8 mouse cellular contexts compared by ENCODE assay signal in the genomic region with DNA sequence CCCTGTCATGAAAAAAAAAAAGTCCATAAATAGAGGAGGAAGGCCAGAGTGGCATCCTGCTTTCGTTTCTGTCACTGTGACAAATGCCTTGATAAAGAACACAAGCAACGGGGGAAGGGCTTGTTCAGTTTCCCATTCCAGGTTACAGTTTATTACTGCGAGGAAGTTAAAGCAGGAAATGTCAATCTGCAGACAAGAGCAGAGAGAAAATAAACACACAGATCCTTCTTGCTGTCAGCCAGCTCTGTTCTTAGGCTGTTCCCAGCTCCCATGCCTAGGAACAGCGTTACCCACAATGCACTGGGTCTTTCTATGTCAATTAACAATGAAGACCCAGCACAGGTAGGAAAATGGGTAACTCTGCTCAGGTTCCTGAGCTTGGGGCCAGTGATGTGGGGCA. TPM values are rescaled to one million over a fixed set of nuclear protein-coding genes. Genes with fewer than 3 reads are reported as not detected.
DNase-seq lines count a peak whose midpoint lies in the region; ATAC-seq lines count a peak whose summit lies in the region.

No protein-coding gene starts in this region.

- H3K4me1 ChIP-seq in forebrain, embryonic 12.5 days: 0 out of 2 replicates have a peak, but pooled peaks cover 6% of the 10 kb centered on the region
- no peaks in the 10 kb centered on the region for H3K4me1 ChIP-seq in forebrain, embryonic 15.5 days
- no peaks in the 10 kb centered on the region for H3K4me1 ChIP-seq in hindbrain, embryonic 15.5 days (replicated peaks)
- H3K4me1 ChIP-seq in liver, embryonic 11.5 days (replicated peaks; ENCODE audit: control insufficient read depth, insufficient read depth, low read length): peaks cover 21% of the 10 kb centered on the region

- no peaks in the 10 kb centered on the region for H3K9me3 ChIP-seq in forebrain, embryonic 12.5 days
- H3K9me3 ChIP-seq in forebrain, embryonic 15.5 days: no peaks in the 10 kb centered on the region
- no peaks in the 10 kb centered on the region for H3K9me3 ChIP-seq in hindbrain, embryonic 15.5 days
- no peaks in the 10 kb centered on the region; the same call in 1 of the 2 replicates for H3K9me3 ChIP-seq in liver, embryonic 11.5 days (ENCODE audit: control insufficient read depth, low read length)

- H3K27me3 ChIP-seq in forebrain, embryonic 12.5 days: peaks cover 18% of the 10 kb centered on the region
- H3K27me3 ChIP-seq in forebrain, embryonic 15.5 days: peaks cover 4% of the 10 kb centered on the region; the same call in 1 of the 2 replicates
- peaks cover 6% of the 10 kb centered on the region for H3K27me3 ChIP-seq in hindbrain, embryonic 15.5 days
- H3K27me3 ChIP-seq in liver, embryonic 11.5 days (replicated peaks; ENCODE audit: control insufficient read depth, insufficient read depth, low read length): peaks cover 1% of the 10 kb centered on the region

- intact Hi-C loops in left cerebral cortex, postnatal 25 days (cut with DNase I): loop anchor here (5.0 kb wide), 1 partner anchor 68 kb away; no protein-coding TSS in a partner anchor

- DNase-seq in adipocyte (ENCODE audit: low spot score): peak; percentile 31
- DNase-seq in liver, embryonic 11.5 days (ENCODE audit: low spot score): no peak
- DNase-seq in left cerebral cortex, postnatal 25 days (ENCODE audit: low spot score in 2 of 2): no peak
- DNase-seq in frontal cortex, postnatal 25 days (ENCODE audit: low spot score in 2 of 2): no peak
- no peak for DNase-seq in ovary, adult 18-20 months (ENCODE audit: low spot score)

- no peak for ATAC-seq in forebrain, embryonic 12.5 days (ENCODE audit: low FRiP score)
- no peak for ATAC-seq in forebrain, embryonic 15.5 days (replicated peaks)
- ATAC-seq in hindbrain, embryonic 15.5 days (ENCODE audit: low FRiP score, low read depth): no peak
- ATAC-seq in liver, embryonic 11.5 days (replicated peaks; ENCODE audit: low FRiP score): no peak

- H3K27ac ChIP-seq in forebrain, embryonic 12.5 days: peak overlapping the region; percentile 42; the same call in 1 of the 2 replicates
- no peak overlapping the region for H3K27ac ChIP-seq in forebrain, embryonic 15.5 days (replicated peaks)
- peak overlapping the region; percentile 2; the same call in 1 of the 2 replicates for H3K27ac ChIP-seq in hindbrain, embryonic 15.5 days (replicated peaks)
- H3K27ac ChIP-seq in liver, embryonic 11.5 days (ENCODE audit: low read depth, low read length): peak overlapping the region; percentile 71

- H3K36me3 ChIP-seq in forebrain, embryonic 12.5 days (replicated peaks): no peaks in the 10 kb centered on the region
- no peaks in the 10 kb centered on the region for H3K36me3 ChIP-seq in forebrain, embryonic 15.5 days
- H3K36me3 ChIP-seq in hindbrain, embryonic 15.5 days: no peaks in the 10 kb centered on the region
- no peaks in the 10 kb centered on the region; the same call in 1 of the 2 replicates for H3K36me3 ChIP-seq in liver, embryonic 11.5 days (ENCODE audit: control insufficient read depth, insufficient read depth, low read length)

- 86% methylated on average over 4 of the region's 4 CpGs for WGBS in forebrain, embryonic 12.5 days
- 75% methylated on average over 4 of the region's 4 CpGs for WGBS in forebrain, embryonic 15.5 days
- 65% methylated on average over 4 of the region's 4 CpGs for WGBS in hindbrain, embryonic 15.5 days
- WGBS in liver, embryonic 11.5 days: 21% methylated on average over 4 of the region's 4 CpGs

- no peak overlapping the region for H3K9ac ChIP-seq in forebrain, embryonic 12.5 days
- no peak overlapping the region for H3K9ac ChIP-seq in forebrain, embryonic 15.5 days (replicated peaks)
- H3K9ac ChIP-seq in hindbrain, embryonic 15.5 days: no peak overlapping the region
- no peak overlapping the region for H3K9ac ChIP-seq in liver, embryonic 11.5 days (ENCODE audit: low read depth, low read length)

- H3K4me2 ChIP-seq in forebrain, embryonic 12.5 days: no peak overlapping the region
- no peak overlapping the region for H3K4me2 ChIP-seq in forebrain, embryonic 15.5 days (replicated peaks)
- H3K4me2 ChIP-seq in hindbrain, embryonic 15.5 days: no peak overlapping the region
- H3K4me2 ChIP-seq in liver, embryonic 11.5 days: no peak overlapping the region

- H3K4me3 ChIP-seq in forebrain, embryonic 12.5 days (replicated peaks): no peak overlapping the region
- H3K4me3 ChIP-seq in forebrain, embryonic 15.5 days: no peak overlapping the region
- H3K4me3 ChIP-seq in hindbrain, embryonic 15.5 days: no peak overlapping the region
- no peak overlapping the region for H3K4me3 ChIP-seq in liver, embryonic 11.5 days (ENCODE audit: low read depth, low read length)

RNA-seq across cellular contexts. Expression of gene Eva1b, which starts 7.6 kb away (rescaled TPM):
- polyA plus RNA-seq in forebrain, embryonic 12.5 days (2016; fragmentation: Nextera tagmentation; extraction: Ambion mirVana): 13.1 and 15.9 TPM in 2 replicates
- 9.2 and 10.1 TPM in 2 replicates for polyA plus RNA-seq in forebrain, embryonic 15.5 days (2015; fragmentation: Nextera tagmentation; extraction: Ambion mirVana)
- 14.5 and 15.1 TPM in 2 replicates for polyA plus RNA-seq in hindbrain, embryonic 15.5 days (2015; fragmentation: Nextera tagmentation; extraction: Ambion mirVana)
- 25.3 and 28.1 TPM in 2 replicates for polyA plus RNA-seq in liver, embryonic 11.5 days (2014; fragmentation: Nextera tagmentation; extraction: Ambion mirVana)
- 1 to 10 TPM; 4.1 to 4.4 TPM for total RNA-seq in left cerebral cortex, postnatal 25 days (2021)

RNA-seq across cellular contexts. Expression of gene Sh3d21, which starts 8.1 kb away (rescaled TPM):
- polyA plus RNA-seq in forebrain, embryonic 12.5 days (2016; fragmentation: Nextera tagmentation; extraction: Ambion mirVana): 0.96 and 1.5 TPM in 2 replicates
- polyA plus RNA-seq in forebrain, embryonic 15.5 days (2015; fragmentation: Nextera tagmentation; extraction: Ambion mirVana): 0.86 and 0.88 TPM in 2 replicates
- 1.4 and 2.0 TPM in 2 replicates for polyA plus RNA-seq in hindbrain, embryonic 15.5 days (2015; fragmentation: Nextera tagmentation; extraction: Ambion mirVana)
- polyA plus RNA-seq in liver, embryonic 11.5 days (2014; fragmentation: Nextera tagmentation; extraction: Ambion mirVana): 2.3 TPM in 2 replicates
- total RNA-seq in left cerebral cortex, postnatal 25 days (2021): under 1 TPM; 0.27 to 0.69 TPM

RNA-seq across cellular contexts. Expression of gene Thrap3, which starts 47.4 kb away (rescaled TPM):
- polyA plus RNA-seq in forebrain, embryonic 12.5 days (2016; fragmentation: Nextera tagmentation; extraction: Ambion mirVana): 284 and 305 TPM in 2 replicates
- polyA plus RNA-seq in forebrain, embryonic 15.5 days (2015; fragmentation: Nextera tagmentation; extraction: Ambion mirVana): 179 and 185 TPM in 2 replicates
- 130 and 141 TPM in 2 replicates for polyA plus RNA-seq in hindbrain, embryonic 15.5 days (2015; fragmentation: Nextera tagmentation; extraction: Ambion mirVana)
- 199 and 207 TPM in 2 replicates for polyA plus RNA-seq in liver, embryonic 11.5 days (2014; fragmentation: Nextera tagmentation; extraction: Ambion mirVana)
- total RNA-seq in left cerebral cortex, postnatal 25 days (2021): 100 to 1,000 TPM; 133 to 147 TPM

RNA-seq across cellular contexts. Expression of gene Stk40, which starts 51.4 kb away (rescaled TPM):
- 42.8 and 48.5 TPM in 2 replicates for polyA plus RNA-seq in forebrain, embryonic 12.5 days (2016; fragmentation: Nextera tagmentation; extraction: Ambion mirVana)
- 35.3 and 35.4 TPM in 2 replicates for polyA plus RNA-seq in forebrain, embryonic 15.5 days (2015; fragmentation: Nextera tagmentation; extraction: Ambion mirVana)
- polyA plus RNA-seq in hindbrain, embryonic 15.5 days (2015; fragmentation: Nextera tagmentation; extraction: Ambion mirVana): 29.6 and 33.9 TPM in 2 replicates
- 24.4 and 26.7 TPM in 2 replicates for polyA plus RNA-seq in liver, embryonic 11.5 days (2014; fragmentation: Nextera tagmentation; extraction: Ambion mirVana)
- 10 to 100 TPM; 33.9 to 35.6 TPM for total RNA-seq in left cerebral cortex, postnatal 25 days (2021)

RNA-seq across cellular contexts. Expression of gene Lsm10, which starts 58.8 kb away (rescaled TPM):
- 41.9 and 46.6 TPM in 2 replicates for polyA plus RNA-seq in forebrain, embryonic 12.5 days (2016; fragmentation: Nextera tagmentation; extraction: Ambion mirVana)
- polyA plus RNA-seq in forebrain, embryonic 15.5 days (2015; fragmentation: Nextera tagmentation; extraction: Ambion mirVana): 58.9 and 63.8 TPM in 2 replicates
- 45.8 and 50.3 TPM in 2 replicates for polyA plus RNA-seq in hindbrain, embryonic 15.5 days (2015; fragmentation: Nextera tagmentation; extraction: Ambion mirVana)
- 46.6 and 53.3 TPM in 2 replicates for polyA plus RNA-seq in liver, embryonic 11.5 days (2014; fragmentation: Nextera tagmentation; extraction: Ambion mirVana)
- 10 to 100 TPM; 13.1 to 14.8 TPM for total RNA-seq in left cerebral cortex, postnatal 25 days (2021)
